Mouse (Mus musculus): ENCODE data around the gene Phykpl. TPM values are rescaled to one million over a fixed set of nuclear protein-coding genes. Genes with fewer than 3 reads are reported as not detected.

The Phykpl gene
- polyA plus RNA-seq, 1 experiment from 2014 or later = 13.3 TPM

- TF ChIP-seq EP300 (optimal IDR thresholded peaks at IDR 0.05) (no peak), CTCF (IDR thresholded peaks at IDR 0.05; ENCODE audit: low read depth) (no peak)
- Histone ChIP-seq H3K27ac (replicated peaks) (no peak overlapping the region), H3K9me3 (ENCODE audit: control insufficient read depth, low read length) (no peaks in the 10 kb centered on the region), H3K4me1 (replicated peaks; ENCODE audit: control insufficient read depth, insufficient read depth) (no peaks in the 10 kb centered on the region), H3K4me2 (replicated peaks; ENCODE audit: low read depth) (no peak overlapping the region), H3K36me3 (ENCODE audit: control insufficient read depth, insufficient read depth, low read length) (no peaks in the 10 kb centered on the region; the same call in 1 of the 2 replicates), H3K27me3 (ENCODE audit: control insufficient read depth, insufficient read depth, low read length) (no peaks in the 10 kb centered on the region), H3K9ac (ENCODE audit: low read length) (no peak overlapping the region), H3K4me3 (ENCODE audit: low read depth, low read length) (no peak overlapping the region)
- DNase-seq (ENCODE audit: low spot score) (no peak), ATAC-seq (ENCODE audit: low FRiP score, low TSS enrichment) (no peak)
- WGBS = 63% methylated on average over 15 of the region's 15 CpGs
Observed at GRCm38 (mm10) chr11:51643761-51644160, 59.2 kb downstream of the Phykpl start.

- no peaks in the 10 kb centered on the region for H3K4me1 ChIP-seq (replicated peaks; ENCODE audit: control insufficient read depth, insufficient read depth)
- H3K4me3 ChIP-seq (ENCODE audit: low read depth, low read length) = no peak overlapping the region
- no peaks in the 10 kb centered on the region; the same call in 1 of the 2 replicates for H3K36me3 ChIP-seq (ENCODE audit: control insufficient read depth, insufficient read depth, low read length)
- no peaks in the 10 kb centered on the region for H3K9me3 ChIP-seq (ENCODE audit: control insufficient read depth, low read length)
- H3K27me3 ChIP-seq (ENCODE audit: control insufficient read depth, insufficient read depth, low read length) = no peaks in the 10 kb centered on the region
- no peak overlapping the region for H3K27ac ChIP-seq (replicated peaks)
- no peak overlapping the region for H3K4me2 ChIP-seq (replicated peaks; ENCODE audit: low read depth)
- no peak overlapping the region for H3K9ac ChIP-seq (ENCODE audit: low read length)
- 88% methylated on average over 16 of the region's 16 CpGs for WGBS
- DNase-seq (ENCODE audit: low spot score) (no peak), ATAC-seq (ENCODE audit: low FRiP score, low TSS enrichment) (no peak)
- TF ChIP-seq CTCF (IDR thresholded peaks at IDR 0.05; ENCODE audit: low read depth) (no peak), EP300 (optimal IDR thresholded peaks at IDR 0.05) (no peak)
Observed at GRCm38 (mm10) chr11:51644217-51644616, 59.7 kb downstream of the Phykpl start.

DNA sequence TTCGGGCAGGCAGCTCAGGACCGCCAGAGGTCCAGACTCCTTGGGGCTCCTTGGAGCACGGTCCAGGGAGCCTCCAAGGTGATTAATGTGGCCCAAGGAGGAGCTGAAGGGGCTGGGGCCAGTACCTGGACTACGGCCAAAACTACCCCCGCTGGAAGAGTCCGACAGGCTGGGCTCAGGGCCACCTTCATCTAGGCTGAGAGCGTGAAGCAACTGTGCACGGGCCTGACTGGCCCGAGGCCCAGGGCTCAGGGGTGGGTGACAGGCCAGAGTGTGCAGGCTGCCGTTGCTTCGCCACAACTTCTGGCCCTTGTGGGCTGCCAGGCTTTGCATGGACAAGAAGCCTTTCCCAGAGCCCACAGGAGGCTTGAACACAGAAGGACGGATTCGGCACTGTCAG lies 60.7 kb downstream of the Phykpl start:
- Histone ChIP-seq H3K4me2 (replicated peaks; ENCODE audit: low read depth) (no peak overlapping the region), H3K9me3 (ENCODE audit: control insufficient read depth, low read length) (no peaks in the 10 kb centered on the region), H3K27ac (replicated peaks) (no peak overlapping the region), H3K4me1 (replicated peaks; ENCODE audit: control insufficient read depth, insufficient read depth) (peaks cover 3% of the 10 kb centered on the region; the same call in 1 of the 2 replicates), H3K9ac (ENCODE audit: low read length) (no peak overlapping the region), H3K27me3 (ENCODE audit: control insufficient read depth, insufficient read depth, low read length) (no peaks in the 10 kb centered on the region), H3K4me3 (ENCODE audit: low read depth, low read length) (no peak overlapping the region), H3K36me3 (ENCODE audit: control insufficient read depth, insufficient read depth, low read length) (no peaks in the 10 kb centered on the region; the same call in 1 of the 2 replicates)
- DNase-seq (ENCODE audit: low spot score) (no peak), ATAC-seq (ENCODE audit: low FRiP score, low TSS enrichment) (no peak)
- 68% methylated on average over 13 of the region's 13 CpGs for WGBS
- TF ChIP-seq CTCF (IDR thresholded peaks at IDR 0.05; ENCODE audit: low read depth) (no peak), EP300 (optimal IDR thresholded peaks at IDR 0.05) (no peak)

DNA sequence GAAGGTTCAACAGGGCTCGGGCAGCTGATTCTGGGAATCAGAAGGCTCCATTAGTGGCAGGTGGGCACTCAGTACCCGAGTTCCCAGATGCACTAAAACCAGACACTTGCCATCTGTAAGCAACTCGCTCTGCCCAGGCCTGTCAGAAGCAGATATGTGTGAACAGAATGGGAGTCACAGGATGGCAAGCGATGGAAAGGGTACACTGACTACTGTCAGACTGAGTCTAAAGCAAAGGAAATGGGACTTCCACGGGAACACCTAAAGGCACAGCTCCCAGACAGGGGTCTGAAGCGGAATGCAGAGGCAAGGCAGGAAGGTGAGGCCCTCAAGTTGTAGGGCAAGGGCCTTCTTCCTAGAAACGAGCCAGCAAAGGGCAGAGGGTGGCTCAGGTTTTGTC lies 61.7 kb downstream of the Phykpl start:
- H3K4me1 ChIP-seq (replicated peaks; ENCODE audit: control insufficient read depth, insufficient read depth) = peaks cover 3% of the 10 kb centered on the region; the same call in 1 of the 2 replicates
- no peak overlapping the region for H3K4me3 ChIP-seq (ENCODE audit: low read depth, low read length)
- no peaks in the 10 kb centered on the region for H3K27me3 ChIP-seq (ENCODE audit: control insufficient read depth, insufficient read depth, low read length)
- no peak for ATAC-seq (ENCODE audit: low FRiP score, low TSS enrichment)
- DNase-seq (ENCODE audit: low spot score) = no peak
- H3K9ac ChIP-seq (ENCODE audit: low read length) = no peak overlapping the region
- H3K27ac ChIP-seq (replicated peaks) = no peak overlapping the region
- H3K4me2 ChIP-seq (replicated peaks; ENCODE audit: low read depth) = no peak overlapping the region
- TF ChIP-seq EP300 (optimal IDR thresholded peaks at IDR 0.05) (no peak), CTCF (IDR thresholded peaks at IDR 0.05; ENCODE audit: low read depth) (no peak)
- no peaks in the 10 kb centered on the region; the same call in 1 of the 2 replicates for H3K36me3 ChIP-seq (ENCODE audit: control insufficient read depth, insufficient read depth, low read length)
- WGBS = 76% methylated on average over 7 of the region's 7 CpGs
- H3K9me3 ChIP-seq (ENCODE audit: control insufficient read depth, low read length) = no peaks in the 10 kb centered on the region

DNA sequence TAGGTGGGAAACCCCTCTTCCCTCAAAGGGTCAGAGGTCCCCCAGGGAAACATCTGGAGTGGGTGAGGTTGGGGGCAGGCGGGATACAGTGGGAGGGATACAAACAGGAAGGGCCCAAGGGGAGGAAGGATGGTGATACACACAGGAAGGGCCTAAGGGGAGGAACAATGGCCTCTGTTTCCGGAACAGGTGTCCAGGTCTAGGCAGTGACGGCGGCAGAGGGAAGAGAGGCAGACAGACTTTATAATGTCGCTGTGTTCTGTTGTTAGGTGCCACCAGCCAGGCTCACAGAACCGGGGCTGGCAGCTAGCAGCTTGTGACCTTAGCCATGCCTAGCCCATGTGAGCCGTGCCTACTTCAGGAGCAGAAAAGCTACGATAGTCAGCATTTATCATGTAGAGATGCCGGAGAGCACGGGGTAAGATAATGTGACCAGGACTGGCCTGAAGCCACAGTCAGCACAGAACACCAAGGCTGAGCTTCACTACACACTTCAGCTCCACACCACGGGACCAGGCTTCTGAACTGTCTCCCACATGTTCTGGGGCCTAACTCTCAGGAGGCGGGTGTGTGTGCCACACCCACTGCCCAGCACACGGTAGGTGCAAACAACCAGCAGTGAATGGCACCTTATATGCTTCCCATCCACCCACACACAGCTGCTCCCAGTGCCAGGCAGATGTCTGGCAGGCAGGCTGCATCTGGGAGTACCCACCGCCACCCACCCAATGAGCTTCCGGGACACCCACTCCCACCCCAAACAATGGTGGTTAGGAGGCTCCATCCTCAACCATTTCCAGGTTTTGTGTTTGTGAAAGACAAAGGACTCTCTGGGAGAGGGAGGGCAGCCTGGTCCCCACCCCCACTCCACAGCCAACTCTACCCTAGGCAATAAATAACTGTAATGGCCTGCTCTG lies 62.5 kb downstream of the Phykpl start:
- DNase-seq (ENCODE audit: low spot score) = peak; percentile 49
- 65% methylated on average over 15 of the region's 15 CpGs for WGBS
- H3K9me3 ChIP-seq (ENCODE audit: control insufficient read depth, low read length) = no peaks in the 10 kb centered on the region

More for the DNA sequence above, 62.5 kb downstream of the Phykpl start:
- H3K36me3 ChIP-seq (ENCODE audit: control insufficient read depth, insufficient read depth, low read length) = no peaks in the 10 kb centered on the region; the same call in 1 of the 2 replicates
- H3K4me3 ChIP-seq (ENCODE audit: low read depth, low read length) = no peak overlapping the region
- no peak for TF ChIP-seq EP300 (optimal IDR thresholded peaks at IDR 0.05)
- no peak for TF ChIP-seq CTCF (IDR thresholded peaks at IDR 0.05; ENCODE audit: low read depth)
- no peak overlapping the region for H3K9ac ChIP-seq (ENCODE audit: low read length)
- H3K27me3 ChIP-seq (ENCODE audit: control insufficient read depth, insufficient read depth, low read length) = no peaks in the 10 kb centered on the region
- peak overlapping the region; percentile 11; the same call in 1 of the 2 replicates for H3K4me2 ChIP-seq (replicated peaks; ENCODE audit: low read depth)
- H3K4me1 ChIP-seq (replicated peaks; ENCODE audit: control insufficient read depth, insufficient read depth) = peaks cover 3% of the 10 kb centered on the region; the same call in 1 of the 2 replicates
- 0 out of 2 replicates have a peak, but pooled peaks have one; percentile 18 for ATAC-seq (ENCODE audit: low FRiP score, low TSS enrichment)
- H3K27ac ChIP-seq (replicated peaks) = peak overlapping the region; percentile 63

Measured in stomach, postnatal 0 days (tissue).